Mouse (Mus musculus) spleen, adult 2 months (tissue): ENCODE data around the gene Irgq. TPM values are rescaled to one million over a fixed set of nuclear protein-coding genes. Genes with fewer than 3 reads are reported as not detected.

Source experiments
- DNase-seq, 2 experiments: peaks; one replicate each; pipeline versions ENCODE4 v3.0.0 to v3.0.0-alpha.2; 2012 to 2021; ENCODE audit warnings: low spot score in 2 of 2, low read depth in 1 of 2
- H3K27ac ChIP-seq: fragments of 200-500 bp; 2 replicates; pipeline ENCODE4 v1.5.1; 2012; ENCODE audit warnings: low read length, inconsistent platforms; ENCODE audit not compliant: insufficient read depth
- H3K27me3 ChIP-seq: fragments of 200-500 bp; 2 replicates; pipeline ENCODE4 v1.6.1; 2012; ENCODE audit warnings: mild to moderate bottlenecking, moderate library complexity, low read length, inconsistent platforms; ENCODE audit not compliant: control insufficient read depth, insufficient read depth
- H3K36me3 ChIP-seq: fragments of 200-500 bp; 2 replicates; pipeline ENCODE4 v1.6.1; 2012; ENCODE audit warnings: mild to moderate bottlenecking, low read length, inconsistent platforms; ENCODE audit not compliant: control insufficient read depth, insufficient read depth
- H3K4me1 ChIP-seq: fragments of 200-500 bp; 2 replicates; pipeline ENCODE4 v1.6.1; 2011; ENCODE audit warnings: inconsistent platforms; ENCODE audit not compliant: control insufficient read depth, insufficient read depth, insufficient read length
- H3K4me3 ChIP-seq: fragments of 200-500 bp; 2 replicates; pipeline ENCODE4 v1.5.1; 2011; ENCODE audit warnings: mild to moderate bottlenecking, inconsistent platforms; ENCODE audit not compliant: insufficient read depth, insufficient read length; ENCODE audit errors: extremely low read depth
- CTCF ChIP-seq: fragments of 200-500 bp; IDR thresholded peaks from 2 replicates; pipeline ENCODE4 v1.5.1; 2011; ENCODE audit warnings: mild to moderate bottlenecking, inconsistent platforms; ENCODE audit not compliant: insufficient read depth, insufficient read length, insufficient replicate concordance; ENCODE audit errors: extremely low read depth
- POLR2A ChIP-seq: fragments of 200-500 bp; IDR thresholded peaks from 2 replicates; pipeline ENCODE4 v1.6.1; 2011; ENCODE audit warnings: low read depth, low read length, inconsistent platforms
- WGBS: fragments of 180-500 bp; shearing (Covaris S2); methylation state at CpG from one replicate; pipeline ENCODE4 v1.1.7; 2018; 5-methylcytosine and 5-hydroxymethylcytosine counted together
- polyA plus RNA-seq: library from polyadenylated mRNA; depleted of rRNA; stranded (reverse); fragments of >200 nt; gene quantifications from 2 replicates; pipeline ENCODE4 v1.2.3, GENCODE M21; 2012; rRNA removed

Gene Irgq
- polyA plus RNA-seq, 1 experiment, result 11.2 TPM

DNA sequence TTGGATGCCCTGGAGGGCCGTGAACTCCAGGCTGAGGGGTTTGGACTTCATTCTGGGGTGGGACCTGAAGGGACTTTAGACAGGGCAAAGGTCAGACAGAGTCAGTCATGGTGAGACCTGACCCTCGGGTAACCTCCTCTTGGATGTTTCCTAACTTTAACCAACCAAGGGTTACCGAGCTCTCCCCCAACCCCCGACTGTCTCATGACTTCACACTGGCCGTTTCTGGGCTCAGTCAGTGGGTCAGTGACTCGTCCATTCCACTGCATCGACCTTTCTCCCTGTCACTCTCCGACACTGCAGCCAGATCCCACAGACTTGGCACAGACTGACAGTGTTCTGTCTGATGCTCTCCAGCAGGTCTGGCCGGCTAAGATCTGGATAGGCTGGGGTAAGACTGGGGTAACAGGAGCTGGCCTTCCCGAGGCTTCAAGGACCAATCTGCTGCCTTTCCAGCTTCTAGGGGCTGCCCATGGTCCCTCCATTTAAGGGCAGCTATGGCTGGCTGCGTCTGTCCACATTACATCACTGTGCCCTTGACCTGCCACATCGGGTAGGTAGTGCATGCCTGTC, 43.8 kb downstream of the Irgq start:
- TF ChIP-seq POLR2A, result no peak
- TF ChIP-seq CTCF, result no peak
- 80% methylated on average over 12 of the region's 12 CpGs for WGBS
- H3K4me1 ChIP-seq, result peaks cover 4% of the 10 kb centered on the region; the same call in 1 of the 2 replicates
- H3K36me3 ChIP-seq, result peaks cover 2% of the 10 kb centered on the region; the same call in 1 of the 2 replicates
- no peak for DNase-seq
- H3K27ac ChIP-seq, result no peak overlapping the region
- no peaks in the 10 kb centered on the region for H3K27me3 ChIP-seq
- H3K4me3 ChIP-seq, result no peak overlapping the region

DNA sequence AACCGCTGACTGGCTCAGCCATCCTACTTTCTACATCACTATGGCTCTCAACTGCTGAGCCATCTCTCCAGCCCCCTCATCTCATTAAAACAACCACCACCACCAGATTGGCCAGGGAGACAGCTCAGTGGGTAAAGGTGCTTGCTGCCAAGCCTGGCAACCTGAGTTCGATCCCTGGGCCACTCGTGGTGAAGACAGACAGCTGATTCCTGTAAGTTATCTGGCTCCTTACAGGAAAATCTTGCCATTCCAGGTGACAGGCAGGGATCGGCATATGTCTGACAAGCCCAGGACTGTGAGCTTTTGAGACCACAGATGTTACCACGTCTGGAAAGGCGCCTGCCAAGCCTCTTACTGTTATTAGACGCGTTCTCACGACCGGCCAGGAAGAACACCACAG, 47.3 kb downstream of the Irgq start:
- Histone ChIP-seq H3K4me1 (no peaks in the 10 kb centered on the region), H3K36me3 (peaks cover 2% of the 10 kb centered on the region; the same call in 1 of the 2 replicates), H3K27ac (no peak overlapping the region), H3K27me3 (no peaks in the 10 kb centered on the region), H3K4me3 (no peak overlapping the region)
- DNase-seq, result no peak
- 92% methylated on average over 10 of the region's 10 CpGs for WGBS
- no peak for TF ChIP-seq POLR2A
- no peak for TF ChIP-seq CTCF

DNA sequence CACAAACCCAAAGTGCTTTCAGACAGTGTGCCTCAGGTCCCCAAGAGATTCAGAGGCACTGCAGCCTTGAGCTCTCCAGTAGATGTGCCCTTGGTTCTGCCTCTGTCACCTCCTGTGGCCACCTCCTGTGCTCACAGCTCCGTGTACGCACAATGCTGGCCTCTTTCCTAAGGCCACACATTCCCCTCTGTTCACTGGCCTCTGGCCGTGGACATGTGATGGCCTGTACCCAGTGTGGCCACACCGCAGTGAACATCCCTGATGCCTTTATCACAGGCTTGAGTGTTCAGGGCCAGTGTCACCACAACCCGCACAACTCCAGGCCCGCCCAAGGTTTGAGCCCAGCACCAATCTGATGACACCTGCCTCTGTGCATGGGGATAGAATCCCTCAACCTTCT, 54.4 kb downstream of the Irgq start:
- no peaks in the 10 kb centered on the region for H3K36me3 ChIP-seq
- 95% methylated on average over 6 of the region's 6 CpGs for WGBS
- H3K27ac ChIP-seq, result no peak overlapping the region
- H3K4me1 ChIP-seq, result peaks cover 6% of the 10 kb centered on the region
- no peaks in the 10 kb centered on the region for H3K27me3 ChIP-seq
- no peak for DNase-seq
- TF ChIP-seq POLR2A (no peak), CTCF (no peak)
- H3K4me3 ChIP-seq, result no peak overlapping the region

DNA sequence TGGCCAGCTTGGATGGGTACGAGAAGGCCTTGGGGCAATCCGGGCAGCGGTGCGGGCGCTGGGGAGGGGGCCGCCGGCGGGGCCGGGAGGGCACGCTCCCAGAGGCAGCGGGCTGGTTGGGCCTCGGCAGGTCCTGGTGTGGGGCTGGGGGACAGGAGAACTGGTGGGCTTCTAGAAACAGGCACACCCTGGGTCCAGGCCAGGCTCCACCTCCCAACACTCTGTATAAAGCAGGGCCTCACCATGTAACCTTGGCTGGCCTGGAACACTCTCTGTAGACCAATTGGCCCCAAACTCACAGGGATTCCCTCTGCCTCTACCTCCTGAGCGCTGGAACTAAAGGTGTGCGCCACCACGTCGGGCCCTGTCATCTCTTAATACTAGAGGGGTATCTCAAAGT, 55.5 kb downstream of the Irgq start:
- TF ChIP-seq POLR2A (no peak), CTCF (no peak)
- DNase-seq, result no peak
- 89% methylated on average over 13 of the region's 16 CpGs for WGBS
- Histone ChIP-seq H3K36me3 (no peaks in the 10 kb centered on the region), H3K27ac (no peak overlapping the region), H3K27me3 (no peaks in the 10 kb centered on the region), H3K4me1 (peaks cover 6% of the 10 kb centered on the region), H3K4me3 (no peak overlapping the region)

DNA sequence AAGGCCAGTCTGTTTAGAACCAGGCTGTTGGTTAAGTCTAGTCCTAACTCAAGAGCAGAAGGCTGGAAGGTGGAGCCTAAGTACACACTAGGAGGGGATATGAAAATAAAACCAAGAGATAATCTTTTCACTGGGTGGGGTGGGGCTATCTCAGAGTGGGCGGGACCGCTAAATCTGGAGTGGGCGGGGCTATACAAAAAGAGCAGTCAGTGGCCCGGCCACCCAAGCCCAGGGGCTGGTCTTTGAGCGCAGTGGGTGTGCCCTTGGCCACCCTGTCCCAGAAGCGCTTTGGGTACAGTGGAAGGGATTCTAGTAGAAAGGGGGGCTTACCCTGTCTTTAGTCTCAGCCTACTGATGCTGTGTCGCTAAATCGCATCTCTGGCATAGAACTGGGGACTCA, 56.3 kb downstream of the Irgq start:
- no peak for TF ChIP-seq POLR2A
- TF ChIP-seq CTCF, result no peak
- no peak overlapping the region for H3K27ac ChIP-seq
- no peak overlapping the region; the same call in 1 of the 2 replicates for H3K4me3 ChIP-seq
- DNase-seq, result no peak
- H3K4me1 ChIP-seq, result peaks cover 6% of the 10 kb centered on the region
- H3K36me3 ChIP-seq, result no peaks in the 10 kb centered on the region
- no peaks in the 10 kb centered on the region for H3K27me3 ChIP-seq
- WGBS, result 34% methylated on average over 8 of the region's 8 CpGs

DNA sequence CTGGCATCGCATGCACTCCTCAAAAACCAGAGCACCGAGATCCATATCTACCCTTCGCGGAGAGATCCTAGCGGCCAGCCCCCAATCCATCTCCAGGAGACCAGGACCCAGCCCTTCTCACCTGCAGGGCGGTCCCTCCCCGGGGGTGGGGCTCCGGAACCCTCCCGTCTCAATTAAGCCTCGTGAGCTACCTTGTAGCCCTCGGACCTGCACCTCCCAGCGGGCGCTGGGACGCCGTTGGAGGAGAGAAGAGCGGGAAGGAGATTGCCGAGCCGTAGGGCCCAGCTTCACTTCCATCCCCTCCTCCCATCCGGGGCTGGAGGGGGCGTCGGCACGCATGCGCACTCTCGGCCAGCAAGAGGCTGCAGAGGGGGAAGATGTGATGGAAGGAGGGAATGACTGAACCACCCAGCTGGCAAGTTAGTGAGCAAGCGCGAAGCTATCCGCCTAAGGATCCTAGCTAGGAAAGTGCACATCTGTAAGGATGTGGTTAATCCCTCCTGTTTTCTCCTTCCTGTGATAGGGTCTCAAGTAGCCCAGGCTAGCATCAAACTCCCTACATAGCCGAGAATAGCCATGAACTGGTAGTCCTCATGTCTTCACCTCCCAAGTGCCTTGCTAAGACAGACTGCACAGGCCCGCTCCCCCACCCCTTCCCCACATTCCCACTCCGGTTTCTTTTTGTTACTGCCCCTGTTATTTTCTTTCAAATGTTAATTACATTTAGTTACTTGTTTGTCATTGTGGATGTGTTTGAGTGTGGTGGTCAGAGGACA, 57.0 kb downstream of the Irgq start, which contains the start of the genes Ethe1 and Zfp575:
Gene Ethe1 (plus strand): TSS at position 214 of the 776 bp plus-strand sequence.
Gene Zfp575 (minus strand): TSS at position 312 of the 776 bp plus-strand sequence.
- no peak for DNase-seq
- Histone ChIP-seq H3K4me1 (peaks cover 6% of the 10 kb centered on the region), H3K36me3 (no peaks in the 10 kb centered on the region), H3K27ac (no peak within 1 kb of the TSS), H3K4me3 (peak within 1 kb of the TSS; percentile 46; the same call in 1 of the 2 replicates), H3K27me3 (no peaks in the 10 kb centered on the region)
- whole genome bisulfite sequencing, result 19% methylated on average over 30 of the region's 30 CpGs
- TF ChIP-seq CTCF (no peak), POLR2A (no peak)

Other genes starting within 250 kb of the Irgq start
- gene Zfp61, start 229.5 kb upstream of the Irgq start, polyA plus RNA-seq, result 3.1 and 4.7 TPM in 2 replicates
- gene Zfp94, start 214.0 kb upstream of the Irgq start, polyA plus RNA-seq, result 6.5 and 8.2 TPM in 2 replicates
- gene Tescl, start 196.8 kb upstream of the Irgq start, polyA plus RNA-seq, result 0.18 and 0.26 TPM in 2 replicates
- gene Lypd5, start 181.5 kb upstream of the Irgq start, polyA plus RNA-seq, result not detected in 2 replicates
- gene Kcnn4, start 160.4 kb upstream of the Irgq start, polyA plus RNA-seq, result 102 and 133 TPM in 2 replicates
- gene Smg9, start 131.1 kb upstream of the Irgq start, polyA plus RNA-seq, result 55.7 and 83.3 TPM in 2 replicates
- gene Irgc1, start 78.4 kb upstream of the Irgq start, polyA plus RNA-seq, result 6.5 and 19.9 TPM in 2 replicates
- gene Plaur, start 68.2 kb upstream of the Irgq start, polyA plus RNA-seq, result 51.2 and 58.6 TPM in 2 replicates
- gene Cadm4, start 48.7 kb upstream of the Irgq start, polyA plus RNA-seq, result 33.1 and 34.5 TPM in 2 replicates
- gene Zfp428, start 23.7 kb upstream of the Irgq start, polyA plus RNA-seq, result 4.0 and 5.9 TPM in 2 replicates
- not detected in 2 replicates for gene AC161166.1, start 18.2 kb upstream of the Irgq start, polyA plus RNA-seq
- gene Pinlyp, start 15.4 kb downstream of the Irgq start, polyA plus RNA-seq, result 0.23 and 0.36 TPM in 2 replicates
- 52.3 and 56.2 TPM in 2 replicates for gene Xrcc1, start 15.6 kb downstream of the Irgq start, polyA plus RNA-seq
- 23.2 and 27.3 TPM in 2 replicates for gene Ethe1, start 56.9 kb downstream of the Irgq start, polyA plus RNA-seq
- 0.29 and 0.61 TPM in 2 replicates for gene Zfp575, start 57.0 kb downstream of the Irgq start, polyA plus RNA-seq
- 5.2 and 7.6 TPM in 2 replicates for gene Phldb3, start 80.1 kb downstream of the Irgq start, polyA plus RNA-seq
- gene Lypd3, start 105.9 kb downstream of the Irgq start, polyA plus RNA-seq, result not detected in 2 replicates
- gene Tex101, start 146.0 kb downstream of the Irgq start, polyA plus RNA-seq, result not detected in 2 replicates
- not detected in 2 replicates for gene BC049730, start 178.6 kb downstream of the Irgq start, polyA plus RNA-seq
- gene Gm4763, start 196.2 kb downstream of the Irgq start, polyA plus RNA-seq, result not detected in 2 replicates
- gene Cd177, start 229.6 kb downstream of the Irgq start, polyA plus RNA-seq, result 6.9 and 8.8 TPM in 2 replicates
- gene Ceacam10, start 246.5 kb downstream of the Irgq start, polyA plus RNA-seq, result 0.41 and 0.49 TPM in 2 replicates